Mouse (Mus musculus) limb, embryonic 11.5 days (tissue): ENCODE data around the gene Rin2. TPM values are rescaled to one million over a fixed set of nuclear protein-coding genes. Genes with fewer than 3 reads are reported as not detected.

Experiments used
- ATAC-seq: fragments of 200-750 bp; cut with Nextera tagmentation; 2 replicates; pipeline ENCODE4 v1.8.0; 2017; ENCODE audit warnings: low read depth; ENCODE audit not compliant: insufficient number of reproducible peaks, low FRiP score, low TSS enrichment
- DNase-seq: peaks from one replicate; pipeline ENCODE4 v3.0.0-alpha.2; 2015; ENCODE audit warnings: low spot score
- H3K27ac ChIP-seq: fragments of 300-500 bp; sonication (generic); replicated peaks from 2 replicates; pipeline ENCODE4 v1.5.1; 2014; ENCODE audit warnings: low read depth, mild to moderate bottlenecking, low read length
- H3K27me3 ChIP-seq: fragments of 300-500 bp; sonication (generic); 2 replicates; pipeline ENCODE4 v1.6.1; 2014; ENCODE audit warnings: mild to moderate bottlenecking, low read length, mixed read lengths; ENCODE audit not compliant: control insufficient read depth, insufficient read depth
- H3K36me3 ChIP-seq: fragments of 300-500 bp; sonication (generic); 2 replicates; pipeline ENCODE4 v1.6.1; 2014; ENCODE audit warnings: mild to moderate bottlenecking, low read length, moderate library complexity, mixed read lengths; ENCODE audit not compliant: control insufficient read depth, insufficient read depth
- H3K4me1 ChIP-seq: fragments of 300-500 bp; sonication (generic); 2 replicates; pipeline ENCODE4 v1.6.1; 2014; ENCODE audit warnings: low read length, mixed read lengths; ENCODE audit not compliant: control insufficient read depth, insufficient read depth
- H3K4me2 ChIP-seq: fragments of 300-500 bp; sonication (generic); 2 replicates; pipeline ENCODE4 v1.6.1; 2014; ENCODE audit warnings: low read depth, mild to moderate bottlenecking, moderate library complexity; ENCODE audit not compliant: severe bottlenecking
- H3K4me3 ChIP-seq: fragments of 300-500 bp; sonication (generic); 2 replicates; pipeline ENCODE4 v1.5.1; 2014; ENCODE audit warnings: low read depth, low read length
- H3K9ac ChIP-seq: fragments of 300-500 bp; sonication (generic); 2 replicates; pipeline ENCODE4 v1.6.1; 2014; ENCODE audit warnings: mild to moderate bottlenecking, low read length
- H3K9me3 ChIP-seq: fragments of 300-500 bp; sonication (generic); 2 replicates; pipeline ENCODE4 v1.6.1; 2016; ENCODE audit warnings: low read length; ENCODE audit not compliant: control insufficient read depth
- WGBS: fragments of 180-500 bp; shearing (Covaris S2); extraction: QIAGEN DNeasy Blood & Tissue Kit; methylation state at CpG from one replicate; pipeline ENCODE4 v1.1.7; 2014; 5-methylcytosine and 5-hydroxymethylcytosine counted together
- polyA plus RNA-seq: library from polyadenylated mRNA; unstranded; fragments of >200 nt; fragmentation: Nextera tagmentation; extraction: Ambion mirVana; gene quantifications from 2 replicates; pipeline ENCODE4 v1.2.1, GENCODE M21; 2014

Gene Rin2
- 19.5 and 19.9 TPM in 2 replicates for polyA plus RNA-seq

- H3K27me3 ChIP-seq: no peaks in the 10 kb centered on the region
- WGBS: under 1% methylated on average over 33 of the region's 33 CpGs
- H3K9ac ChIP-seq: peak within 1 kb of the TSS; percentile 70
- no peak within 1 kb of the TSS for H3K27ac ChIP-seq
- H3K4me1 ChIP-seq: peaks cover 8% of the 10 kb centered on the region; the same call in 1 of the 2 replicates
- peak; percentile 85 for ATAC-seq
- H3K9me3 ChIP-seq: no peaks in the 10 kb centered on the region
- peak; percentile 84 for DNase-seq
- H3K4me2 ChIP-seq: peak within 1 kb of the TSS; percentile 94
- H3K36me3 ChIP-seq: no peaks in the 10 kb centered on the region
- peak within 1 kb of the TSS; percentile 61 for H3K4me3 ChIP-seq
Observed at GRCm38 (mm10) chr2:145675142-145675755, at the start of gene Rin2. Rin2 (plus strand) TSS chr2:145675215.

GRCm38 (mm10) chr2:145631123-145631798 lies 43.8 kb upstream of the Rin2 start:
- Histone ChIP-seq H3K4me3 (no peak overlapping the region), H3K27ac (no peak overlapping the region), H3K27me3 (no peaks in the 10 kb centered on the region), H3K9me3 (no peaks in the 10 kb centered on the region), H3K36me3 (no peaks in the 10 kb centered on the region), H3K4me1 (no peaks in the 10 kb centered on the region), H3K9ac (no peak overlapping the region), H3K4me2 (no peak overlapping the region)
- no peak for DNase-seq
- ATAC-seq: no peak
- 70% methylated on average over 6 of the region's 6 CpGs for WGBS

GRCm38 (mm10) chr2:145631799-145632174 lies 43.2 kb upstream of the Rin2 start:
- H3K9me3 ChIP-seq: no peaks in the 10 kb centered on the region
- WGBS: 48% methylated on average over 4 of the region's 4 CpGs
- H3K27me3 ChIP-seq: no peaks in the 10 kb centered on the region
- no peak overlapping the region for H3K4me2 ChIP-seq
- H3K36me3 ChIP-seq: no peaks in the 10 kb centered on the region
- no peak overlapping the region for H3K4me3 ChIP-seq
- H3K9ac ChIP-seq: no peak overlapping the region
- DNase-seq: no peak
- no peaks in the 10 kb centered on the region for H3K4me1 ChIP-seq
- no peak overlapping the region for H3K27ac ChIP-seq
- ATAC-seq: no peak

- H3K9ac ChIP-seq: no peak overlapping the region
- ATAC-seq (no peak), DNase-seq (no peak)
- no peaks in the 10 kb centered on the region for H3K27me3 ChIP-seq
- H3K4me3 ChIP-seq: no peak overlapping the region
- H3K36me3 ChIP-seq: no peaks in the 10 kb centered on the region
- H3K4me2 ChIP-seq: no peak overlapping the region
- no peak overlapping the region for H3K27ac ChIP-seq
- H3K4me1 ChIP-seq: no peaks in the 10 kb centered on the region
- no peaks in the 10 kb centered on the region for H3K9me3 ChIP-seq
- 85% methylated on average over 5 of the region's 5 CpGs for WGBS
Observed at GRCm38 (mm10) chr2:145633811-145634210, 41.2 kb upstream of the Rin2 start.

- H3K27ac ChIP-seq: no peak overlapping the region
- DNase-seq (no peak), ATAC-seq (no peak)
- H3K9me3 ChIP-seq: no peaks in the 10 kb centered on the region
- no peaks in the 10 kb centered on the region for H3K27me3 ChIP-seq
- H3K9ac ChIP-seq: no peak overlapping the region
- no peaks in the 10 kb centered on the region for H3K36me3 ChIP-seq
- no peak overlapping the region for H3K4me2 ChIP-seq
- no peaks in the 10 kb centered on the region for H3K4me1 ChIP-seq
- 79% methylated on average over 21 of the region's 21 CpGs for WGBS
- no peak overlapping the region for H3K4me3 ChIP-seq
Observed at GRCm38 (mm10) chr2:145640255-145640984, 34.6 kb upstream of the Rin2 start.

GRCm38 (mm10) chr2:145655373-145655960 lies 19.5 kb upstream of the Rin2 start:
- ATAC-seq (0 out of 2 replicates have a peak, but pooled peaks have one; percentile 35), DNase-seq (peak; percentile 36)
- Histone ChIP-seq H3K9me3 (no peaks in the 10 kb centered on the region), H3K36me3 (no peaks in the 10 kb centered on the region), H3K4me2 (no peak overlapping the region), H3K4me3 (no peak overlapping the region), H3K4me1 (no peaks in the 10 kb centered on the region), H3K27ac (no peak overlapping the region), H3K27me3 (no peaks in the 10 kb centered on the region), H3K9ac (no peak overlapping the region)
- WGBS: 32% methylated on average over 12 of the region's 12 CpGs

- H3K4me1 ChIP-seq: no peaks in the 10 kb centered on the region
- H3K9me3 ChIP-seq: no peaks in the 10 kb centered on the region
- no peak overlapping the region for H3K4me3 ChIP-seq
- H3K4me2 ChIP-seq: no peak overlapping the region
- H3K36me3 ChIP-seq: no peaks in the 10 kb centered on the region
- H3K9ac ChIP-seq: no peak overlapping the region
- ATAC-seq (no peak), DNase-seq (no peak)
- no peak overlapping the region for H3K27ac ChIP-seq
- no peaks in the 10 kb centered on the region for H3K27me3 ChIP-seq
- 79% methylated on average over 3 of the region's 3 CpGs for WGBS
Observed at GRCm38 (mm10) chr2:145656121-145656520, 18.9 kb upstream of the Rin2 start.

GRCm38 (mm10) chr2:145656716-145657115 lies 18.3 kb upstream of the Rin2 start:
- H3K27ac ChIP-seq: no peak overlapping the region
- no peak for DNase-seq
- no peaks in the 10 kb centered on the region for H3K4me1 ChIP-seq
- H3K4me3 ChIP-seq: no peak overlapping the region
- H3K27me3 ChIP-seq: no peaks in the 10 kb centered on the region
- H3K4me2 ChIP-seq: no peak overlapping the region
- WGBS: 48% methylated on average over 1 of the region's 1 CpGs
- no peaks in the 10 kb centered on the region for H3K36me3 ChIP-seq
- ATAC-seq: no peak
- no peaks in the 10 kb centered on the region for H3K9me3 ChIP-seq
- H3K9ac ChIP-seq: no peak overlapping the region
